In genomic region chr11:44619131-44619886, GRCm38 (mm10) we compare ENCODE assay signal across 8 mouse cellular contexts. TPM values are rescaled to one million over a fixed set of nuclear protein-coding genes. Genes with fewer than 3 reads are reported as not detected.
A peak's percentile ranks its signal among the peaks of the same experiment; 100 is the strongest.
DNase-seq lines count a peak whose midpoint lies in the region; ATAC-seq and TF ChIP-seq lines count a peak whose summit lies in the region.

No protein-coding gene starts in this region.

- TF ChIP-seq POLR2A in cortical plate, adult 2 months (IDR thresholded peaks at IDR 0.05; ENCODE audit: extremely low read depth, insufficient read depth, low read length): no peak

- H3K27ac ChIP-seq in liver, embryonic 11.5 days (ENCODE audit: low read depth, low read length): no peak overlapping the region
- no peak overlapping the region; the same call in 1 of the 2 replicates for H3K27ac ChIP-seq in cortical plate, adult 2 months (ENCODE audit: insufficient read depth, low read length)
- H3K27ac ChIP-seq in heart, embryonic 14.5 days (replicated peaks in 1 of 2; ENCODE audit: control insufficient read depth in 1 of 2, insufficient read depth in 1 of 2, low read depth in 2 of 2, low read length in 2 of 2): peak overlapping the region in 1 of 2 experiments; percentile 26; a peak in 2 of 4 replicates
- no peak overlapping the region for H3K27ac ChIP-seq in liver, embryonic 12.5 days

- H3K36me3 ChIP-seq in liver, embryonic 11.5 days (ENCODE audit: control insufficient read depth, insufficient read depth, low read length): no peaks in the 10 kb centered on the region
- 0 out of 2 replicates have a peak, but pooled peaks cover 4% of the 10 kb centered on the region for H3K36me3 ChIP-seq in heart, embryonic 14.5 days (ENCODE audit: control insufficient read depth, insufficient read depth, low read length)
- no peaks in the 10 kb centered on the region for H3K36me3 ChIP-seq in liver, embryonic 12.5 days

- no peak for TF ChIP-seq CTCF in cortical plate, adult 2 months (IDR thresholded peaks at IDR 0.05; ENCODE audit: extremely low read depth, insufficient read depth, low read length)

- peaks cover 78% of the 10 kb centered on the region for H3K27me3 ChIP-seq in liver, embryonic 11.5 days (replicated peaks; ENCODE audit: control insufficient read depth, insufficient read depth, low read length)
- H3K27me3 ChIP-seq in heart, embryonic 14.5 days (ENCODE audit: control insufficient read depth, insufficient read depth, low read length): peaks cover 45% of the 10 kb centered on the region
- peaks cover 83% of the 10 kb centered on the region for H3K27me3 ChIP-seq in liver, embryonic 12.5 days (replicated peaks)

- no peaks in the 10 kb centered on the region for H3K9me3 ChIP-seq in liver, embryonic 11.5 days (ENCODE audit: control insufficient read depth, low read length)
- peaks cover 4% of the 10 kb centered on the region; the same call in 1 of the 2 replicates for H3K9me3 ChIP-seq in heart, embryonic 14.5 days (ENCODE audit: control insufficient read depth, low read length)
- H3K9me3 ChIP-seq in liver, embryonic 12.5 days (replicated peaks): no peaks in the 10 kb centered on the region

- no peaks in the 10 kb centered on the region for H3K4me1 ChIP-seq in liver, embryonic 11.5 days (replicated peaks; ENCODE audit: control insufficient read depth, insufficient read depth, low read length)
- no peaks in the 10 kb centered on the region for H3K4me1 ChIP-seq in cortical plate, adult 2 months (ENCODE audit: control insufficient read depth, insufficient read depth, low read length)
- H3K4me1 ChIP-seq in heart, embryonic 14.5 days (ENCODE audit: control insufficient read depth in 2 of 2, insufficient read depth in 2 of 2, low read length in 2 of 2): peaks cover 3 to 7% of the 10 kb centered on the region in 2 experiments
- H3K4me1 ChIP-seq in liver, embryonic 12.5 days: peaks cover 13% of the 10 kb centered on the region

- 3% methylated on average over 15 of the region's 15 CpGs for WGBS in liver, embryonic 11.5 days
- WGBS in heart, embryonic 14.5 days: 3% methylated on average over 15 of the region's 15 CpGs
- 2% methylated on average over 12 of the region's 15 CpGs for WGBS in liver, embryonic 12.5 days (ENCODE audit: insufficient replicate concordance)

- no peak for ATAC-seq in liver, embryonic 11.5 days (replicated peaks; ENCODE audit: low FRiP score)
- ATAC-seq in heart, embryonic 14.5 days (ENCODE audit: insufficient number of reproducible peaks, insufficient read depth, low FRiP score, low read depth): no peak
- ATAC-seq in liver, embryonic 12.5 days: no peak
- ATAC-seq in erythroblast, adult 5-6 weeks (replicated peaks; ENCODE audit: low FRiP score, poor library complexity, severe bottlenecking): no peak
- ATAC-seq in CD4-positive, CD25-positive, alpha-beta regulatory T cell, adult 4 months: no peak

- DNase-seq in liver, embryonic 11.5 days (ENCODE audit: low spot score): no peak
- DNase-seq in liver: no peak
- DNase-seq in right cerebral cortex, adult 18-20 months: no peak

- H3K4me3 ChIP-seq in liver, embryonic 11.5 days (ENCODE audit: low read depth, low read length): peak overlapping the region; percentile 17; the same call in 1 of the 2 replicates
- peak overlapping the region; percentile 31 for H3K4me3 ChIP-seq in cortical plate, adult 2 months (ENCODE audit: insufficient read depth, low read length)
- H3K4me3 ChIP-seq in heart, embryonic 14.5 days (ENCODE audit: control insufficient read depth in 1 of 2, insufficient read depth in 1 of 2, low read depth in 1 of 2, low read length in 2 of 2): peak overlapping the region; percentile 45 to 70
- H3K4me3 ChIP-seq in liver, embryonic 12.5 days: peak overlapping the region; percentile 25

- peak overlapping the region; percentile 43 for H3K4me2 ChIP-seq in liver, embryonic 11.5 days
- peak overlapping the region; percentile 88 for H3K4me2 ChIP-seq in heart, embryonic 14.5 days (ENCODE audit: low read length)
- H3K4me2 ChIP-seq in liver, embryonic 12.5 days: peak overlapping the region; percentile 28; the same call in 1 of the 2 replicates

- no peak overlapping the region for H3K9ac ChIP-seq in liver, embryonic 11.5 days (ENCODE audit: low read depth, low read length)
- H3K9ac ChIP-seq in heart, embryonic 14.5 days (ENCODE audit: low read length): peak overlapping the region; percentile 83
- H3K9ac ChIP-seq in liver, embryonic 12.5 days: no peak overlapping the region

RNA-seq across cellular contexts. Expression of gene Ebf1, which starts 2.2 kb away (rescaled TPM):
- polyA plus RNA-seq in liver, embryonic 11.5 days (2014; fragmentation: Nextera tagmentation; extraction: Ambion mirVana): 0.75 and 0.99 TPM in 2 replicates
- polyA plus RNA-seq in cortical plate, adult 2 months (2012; rRNA removed): 3.0 and 3.8 TPM in 2 replicates
- polyA plus RNA-seq in heart, embryonic 14.5 days (2014; fragmentation: Nextera tagmentation; extraction: Ambion mirVana): 17.0 and 17.7 TPM in 2 replicates
- polyA plus RNA-seq in liver, embryonic 12.5 days (2016; fragmentation: Nextera tagmentation; extraction: Ambion mirVana): 0.26 and 0.41 TPM in 2 replicates
- not detected in 2 replicates for total RNA-seq in erythroblast, adult 5-6 weeks (2015; ENCODE audit: low replicate concordance)
- total RNA-seq in erythroblast, adult 5-6 weeks (2017; ENCODE audit: low replicate concordance): 0.68 TPM in 1 of 2 replicates, not detected in the other
- polyA plus RNA-seq in CD4-positive, CD25-positive, alpha-beta regulatory T cell, adult 4 months (2017; shearing (Covaris generic)): 1 to 10 TPM in 1 of 2 experiments, under 1 TPM in 1; 0.30 to 3.9 TPM

Comparison
In these comparisons a context has a peak if more than half of its experiments do, and no peak if none do; other contexts are left out.
1. H3K4me2 ChIP-seq: peak in every context shown above with its lines; median percentile 88 in heart, embryonic 14.5 days; 43 in liver, embryonic 11.5 days; 28 in liver, embryonic 12.5 days.